Mouse (Mus musculus) heart, embryonic 14.5 days (tissue): ENCODE measurements around the gene Gnptg. TPM values are rescaled to one million over a fixed set of nuclear protein-coding genes. Genes with fewer than 3 reads are reported as not detected.

Experiments
- ATAC-seq: fragments of 200-750 bp; cut with Nextera tagmentation; 2 replicates; pipeline ENCODE4 v1.8.0; 2017; ENCODE audit warnings: low read depth, moderate TSS enrichment; ENCODE audit not compliant: insufficient number of reproducible peaks, insufficient read depth, low FRiP score
- H3K27ac ChIP-seq, 2 experiments: fragments of 200-500 bp in 1 of 2; fragments of 300-500 bp in 1 of 2; sonication (generic) in 1 of 2; replicated peaks in 1 of 2; 2 replicates each; pipeline ENCODE4 v1.5.1; 2012 to 2014; ENCODE audit warnings: low read depth in 2 of 2, low read length in 2 of 2, control low read depth in 1 of 2, mild to moderate bottlenecking in 1 of 2, mixed read lengths in 1 of 2; ENCODE audit not compliant: control insufficient read depth in 1 of 2, insufficient read depth in 1 of 2
- H3K27me3 ChIP-seq: fragments of 300-500 bp; sonication (generic); 2 replicates; pipeline ENCODE4 v1.6.1; 2014; ENCODE audit warnings: mild to moderate bottlenecking, low read length, control low read depth; ENCODE audit not compliant: control insufficient read depth, insufficient read depth
- H3K36me3 ChIP-seq: fragments of 300-500 bp; sonication (generic); 2 replicates; pipeline ENCODE4 v1.6.1; 2014; ENCODE audit warnings: mild to moderate bottlenecking, control low read depth, low read length, mixed read lengths; ENCODE audit not compliant: control insufficient read depth, insufficient read depth
- H3K4me1 ChIP-seq, 2 experiments: fragments of 200-500 bp in 1 of 2; fragments of 300-500 bp in 1 of 2; sonication (generic) in 1 of 2; 2 replicates each; pipeline ENCODE4 v1.6.1; 2012 to 2014; ENCODE audit warnings: low read length in 2 of 2, control low read depth in 1 of 2, mixed read lengths in 1 of 2; ENCODE audit not compliant: control insufficient read depth in 2 of 2, insufficient read depth in 2 of 2
- H3K4me2 ChIP-seq: fragments of 300-500 bp; sonication (generic); 2 replicates; pipeline ENCODE4 v1.6.1; 2014; ENCODE audit warnings: mild to moderate bottlenecking, low read length
- H3K4me3 ChIP-seq, 2 experiments: fragments of 200-500 bp in 1 of 2; fragments of 300-500 bp in 1 of 2; sonication (generic) in 1 of 2; 2 replicates each; pipeline ENCODE4 v1.5.1; 2012 to 2014; ENCODE audit warnings: low read length in 2 of 2, mild to moderate bottlenecking in 2 of 2, control low read depth in 1 of 2, low read depth in 1 of 2, moderate library complexity in 1 of 2; ENCODE audit not compliant: control insufficient read depth in 1 of 2, insufficient read depth in 1 of 2
- H3K9ac ChIP-seq: fragments of 300-500 bp; sonication (generic); 2 replicates; pipeline ENCODE4 v1.6.1; 2014; ENCODE audit warnings: mild to moderate bottlenecking, low read length
- H3K9me3 ChIP-seq: fragments of 300-500 bp; sonication (generic); 2 replicates; pipeline ENCODE4 v1.6.1; 2016; ENCODE audit warnings: low read length, control low read depth; ENCODE audit not compliant: control insufficient read depth
- WGBS: fragments of 180-500 bp; shearing (Covaris S2); extraction: QIAGEN DNeasy Blood & Tissue Kit; methylation state at CpG from one replicate; pipeline ENCODE4 v1.1.7; 2014; 5-methylcytosine and 5-hydroxymethylcytosine counted together
- polyA plus RNA-seq: library from polyadenylated mRNA; unstranded; fragments of >200 nt; fragmentation: Nextera tagmentation; extraction: Ambion mirVana; gene quantifications from 2 replicates; pipeline ENCODE4 v1.2.1, GENCODE M21; 2014

Gnptg gene
- polyA plus RNA-seq, 1 experiment from 2014 or later: 25.9 TPM

DNA sequence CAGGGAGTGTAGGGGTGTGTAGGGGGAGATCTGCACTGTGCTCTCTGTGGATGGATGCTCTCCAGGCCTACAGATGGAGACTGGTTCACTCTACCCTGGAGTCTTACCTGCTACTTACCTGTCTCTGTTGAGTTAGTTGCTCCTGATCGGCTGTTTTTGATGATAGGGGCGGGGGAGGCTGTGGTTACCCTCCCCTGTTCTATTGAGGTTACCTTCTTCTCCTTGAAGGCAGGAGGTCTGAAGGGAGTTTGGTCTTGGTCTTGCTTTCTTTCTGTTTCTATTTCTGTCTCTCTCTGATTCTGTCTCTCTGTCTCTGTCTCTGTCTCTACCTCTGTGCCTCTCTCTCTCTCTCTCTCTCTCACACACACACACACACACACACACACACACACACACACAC lies 15.2 kb upstream of the Gnptg start:
- peaks cover 2 to 11% of the 10 kb centered on the region in 2 experiments; a peak in 3 of 4 replicates for H3K4me1 ChIP-seq
- no peak overlapping the region for H3K9ac ChIP-seq
- H3K27ac ChIP-seq: no peak overlapping the region
- no peak for ATAC-seq
- no peak overlapping the region for H3K4me2 ChIP-seq
- H3K9me3 ChIP-seq: no peaks in the 10 kb centered on the region
- peaks cover 18% of the 10 kb centered on the region for H3K36me3 ChIP-seq
- peaks cover 53% of the 10 kb centered on the region for H3K27me3 ChIP-seq
- 51% methylated on average over 2 of the region's 2 CpGs for WGBS
- no peak overlapping the region for H3K4me3 ChIP-seq

DNA sequence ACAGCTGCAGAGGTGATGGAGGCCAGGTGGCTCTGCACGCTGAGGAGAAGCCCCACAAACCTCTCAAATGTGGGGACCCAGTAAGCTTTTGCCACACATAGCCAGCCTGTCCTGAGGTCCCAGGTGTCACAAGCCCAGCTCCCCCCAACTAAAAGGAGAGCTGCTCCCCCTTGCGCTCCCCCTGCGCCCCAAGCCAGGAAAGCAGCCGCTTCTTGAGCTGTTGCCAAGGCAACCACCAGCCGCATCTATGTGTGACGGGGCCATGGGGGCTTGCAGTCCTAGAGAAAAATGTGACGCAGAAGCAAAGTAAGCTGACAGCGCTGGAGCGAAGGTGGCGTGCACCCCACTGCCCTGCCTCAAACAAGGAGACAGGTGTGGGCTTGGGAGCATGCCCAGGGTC lies 13.8 kb upstream of the Gnptg start:
- ATAC-seq: no peak
- Histone ChIP-seq H3K27me3 (peaks cover 53% of the 10 kb centered on the region), H3K27ac (no peak overlapping the region), H3K4me2 (no peak overlapping the region), H3K9me3 (no peaks in the 10 kb centered on the region), H3K9ac (no peak overlapping the region), H3K36me3 (peaks cover 5% of the 10 kb centered on the region; the same call in 1 of the 2 replicates), H3K4me3 (no peak overlapping the region), H3K4me1 (peaks cover 2 to 11% of the 10 kb centered on the region in 2 experiments; a peak in 3 of 4 replicates)
- 39% methylated on average over 10 of the region's 10 CpGs for WGBS

DNA sequence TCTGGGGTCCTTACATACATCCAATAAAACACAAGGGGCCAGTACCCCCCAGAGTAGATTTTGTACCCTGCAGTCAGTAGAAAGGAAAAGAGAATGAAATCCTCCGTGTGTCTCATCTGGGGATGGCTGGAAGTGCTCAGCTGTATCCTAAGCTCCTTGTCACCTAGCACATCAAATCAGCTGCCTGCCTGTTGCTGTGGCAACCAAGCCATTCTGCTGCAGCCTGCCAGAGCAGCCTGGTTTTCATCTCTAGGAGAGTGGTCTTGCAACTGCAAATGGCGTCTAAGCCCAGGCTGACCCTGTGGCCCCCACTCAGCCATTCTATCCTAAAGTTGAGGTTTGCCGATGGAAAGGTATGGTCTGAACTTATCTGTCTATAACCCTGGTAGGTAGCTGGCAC lies 12.7 kb upstream of the Gnptg start:
- Histone ChIP-seq H3K4me3 (no peak overlapping the region), H3K27me3 (peaks cover 53% of the 10 kb centered on the region), H3K4me1 (peaks cover 2 to 11% of the 10 kb centered on the region in 2 experiments; a peak in 3 of 4 replicates), H3K9ac (no peak overlapping the region), H3K9me3 (no peaks in the 10 kb centered on the region), H3K4me2 (no peak overlapping the region), H3K27ac (no peak overlapping the region), H3K36me3 (no peaks in the 10 kb centered on the region)
- WGBS: 40% methylated on average over 3 of the region's 3 CpGs
- no peak for ATAC-seq

DNA sequence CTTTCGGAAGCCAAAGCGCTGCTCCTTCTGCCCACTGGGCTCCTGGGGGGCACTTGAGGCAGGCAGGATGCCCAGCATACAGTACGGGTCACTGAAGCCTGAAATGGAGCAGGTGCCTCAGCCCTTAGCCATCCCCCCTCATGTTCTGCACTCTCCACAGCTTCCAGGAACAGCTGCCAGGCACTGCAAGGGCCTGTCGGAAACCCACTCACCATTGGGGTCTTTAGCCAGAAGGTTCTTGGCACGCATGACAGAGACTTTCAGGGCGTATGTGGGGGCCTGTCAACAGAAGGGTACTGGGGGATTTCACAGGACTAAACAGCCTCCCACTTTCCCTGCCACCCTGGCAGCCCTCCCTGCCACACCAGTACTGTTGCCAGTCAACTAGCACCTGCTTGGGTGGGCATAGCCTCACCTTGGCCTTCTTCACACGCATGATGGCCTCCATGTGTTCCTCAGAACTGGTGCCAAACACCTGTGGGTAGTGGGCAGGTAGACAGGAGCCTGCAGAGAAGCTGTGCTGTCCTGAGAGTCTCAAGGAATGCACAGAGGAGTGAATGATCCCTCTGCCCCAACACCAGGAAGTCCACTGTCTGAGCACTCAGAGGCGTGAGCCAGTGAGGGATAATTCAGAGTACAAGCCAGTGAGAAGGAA lies 10.4 kb upstream of the Gnptg start:
- H3K9ac ChIP-seq: no peak overlapping the region
- 75% methylated on average over 8 of the region's 8 CpGs for WGBS
- ATAC-seq: no peak
- H3K9me3 ChIP-seq: no peaks in the 10 kb centered on the region
- no peak overlapping the region for H3K4me3 ChIP-seq
- no peak overlapping the region for H3K4me2 ChIP-seq
- H3K27ac ChIP-seq: no peak overlapping the region
- H3K36me3 ChIP-seq: no peaks in the 10 kb centered on the region
- H3K27me3 ChIP-seq: peaks cover 38% of the 10 kb centered on the region
- H3K4me1 ChIP-seq: no peaks in the 10 kb centered on the region

DNA sequence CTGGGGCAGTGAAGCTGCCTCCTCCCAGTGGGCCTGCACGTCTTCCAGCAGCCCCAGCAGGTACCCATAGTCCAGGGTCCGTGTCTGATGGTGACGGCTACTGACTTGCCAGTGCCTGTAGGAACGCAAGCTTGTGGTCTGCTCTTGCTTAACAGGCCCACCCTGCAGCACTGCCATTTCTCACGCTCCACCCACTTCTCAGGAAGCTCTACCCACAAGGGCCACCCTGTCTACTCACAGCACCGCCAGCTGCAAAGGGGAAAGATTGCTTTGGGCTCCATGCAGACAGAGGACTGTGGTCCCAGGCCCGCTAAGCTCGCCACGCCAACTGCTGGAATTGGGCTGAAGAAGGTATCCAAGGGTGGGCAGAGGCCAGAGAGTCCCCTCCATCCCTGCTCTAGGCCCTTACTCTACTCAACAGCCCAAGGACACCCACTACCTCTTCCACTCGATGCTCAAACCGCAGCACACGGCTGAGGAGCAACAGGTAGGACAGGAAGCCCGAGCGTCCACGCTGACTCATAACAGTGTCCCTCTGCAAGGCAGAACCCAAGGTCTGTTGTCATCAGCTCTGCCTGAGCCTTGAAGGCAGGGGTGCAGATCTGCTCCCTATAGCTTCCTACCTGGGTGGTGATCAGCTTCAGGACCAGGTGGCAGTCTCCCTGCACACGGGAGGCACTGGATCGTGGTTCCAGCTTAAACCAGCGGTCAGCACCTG lies 8.3 kb upstream of the Gnptg start:
- no peak overlapping the region for H3K9ac ChIP-seq
- no peaks in the 10 kb centered on the region for H3K9me3 ChIP-seq
- WGBS: 68% methylated on average over 18 of the region's 18 CpGs
- H3K36me3 ChIP-seq: peaks cover 16% of the 10 kb centered on the region
- no peak overlapping the region for H3K27ac ChIP-seq
- no peaks in the 10 kb centered on the region for H3K4me1 ChIP-seq
- H3K4me2 ChIP-seq: no peak overlapping the region
- H3K4me3 ChIP-seq: no peak overlapping the region
- peaks cover 17% of the 10 kb centered on the region for H3K27me3 ChIP-seq
- no peak for ATAC-seq

DNA sequence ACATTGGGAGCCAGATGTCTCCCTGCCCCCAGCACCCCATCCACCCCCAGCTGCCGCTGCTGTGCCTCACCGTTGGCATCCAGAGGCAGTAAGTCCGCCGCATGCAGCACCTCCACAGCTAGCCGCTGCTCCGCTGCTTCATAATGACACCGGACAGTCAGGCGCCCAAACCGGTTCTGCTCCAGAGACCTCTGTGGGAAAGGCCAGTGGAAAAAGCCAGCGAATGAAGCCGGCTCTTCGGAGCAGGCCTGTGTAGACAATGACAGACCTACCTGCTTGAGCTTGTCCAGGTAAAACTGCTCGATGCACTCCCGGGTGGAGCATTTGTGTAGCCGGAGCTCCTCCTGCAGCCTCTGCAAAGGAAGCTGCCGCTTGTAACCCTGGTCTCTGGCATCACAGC lies 4.3 kb upstream of the Gnptg start:
- WGBS: 88% methylated on average over 16 of the region's 16 CpGs
- Histone ChIP-seq H3K27ac (no peak overlapping the region), H3K4me3 (no peak overlapping the region), H3K27me3 (no peaks in the 10 kb centered on the region; the same call in 1 of the 2 replicates), H3K4me2 (no peak overlapping the region), H3K9me3 (no peaks in the 10 kb centered on the region), H3K36me3 (peaks cover 32% of the 10 kb centered on the region), H3K4me1 (peaks cover 6 to 12% of the 10 kb centered on the region in 2 experiments; a peak in 3 of 4 replicates), H3K9ac (no peak overlapping the region)
- no peak for ATAC-seq

DNA sequence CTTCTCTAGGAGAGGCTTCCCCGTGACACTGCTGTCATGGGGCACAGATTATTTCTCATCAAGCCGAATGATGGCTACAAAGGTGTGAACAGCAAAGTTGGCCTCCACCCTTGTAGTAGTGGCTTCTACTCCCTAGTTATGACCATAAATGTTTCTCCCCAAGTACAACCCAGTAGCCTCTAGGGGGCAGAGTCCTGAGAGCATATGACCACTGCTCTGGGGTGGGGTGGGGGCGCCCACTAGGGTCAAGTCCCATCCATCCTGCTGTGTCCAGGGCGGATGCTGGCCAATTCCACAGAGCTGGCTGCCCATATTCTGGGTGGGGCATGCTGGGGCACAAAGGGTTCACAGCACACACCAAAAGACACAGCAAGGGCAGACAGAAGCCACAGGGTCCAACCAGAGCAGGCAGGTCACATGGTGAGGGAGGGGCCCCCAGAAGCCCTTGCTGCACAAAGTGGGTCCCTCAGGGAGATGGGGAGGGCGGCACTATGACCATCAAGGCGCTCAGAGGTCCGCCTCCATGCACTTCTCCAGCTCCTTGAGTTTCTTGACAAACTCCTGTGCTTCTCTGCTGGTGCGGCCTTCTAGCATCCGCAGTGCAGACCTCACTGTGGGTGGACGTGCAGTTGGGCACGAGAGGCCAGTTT lies 3.3 kb upstream of the Gnptg start:
- no peak overlapping the region for H3K4me2 ChIP-seq
- 90% methylated on average over 11 of the region's 11 CpGs for WGBS
- peaks cover 6 to 13% of the 10 kb centered on the region in 2 experiments; a peak in 3 of 4 replicates for H3K4me1 ChIP-seq
- H3K9me3 ChIP-seq: no peaks in the 10 kb centered on the region
- peaks cover 32% of the 10 kb centered on the region for H3K36me3 ChIP-seq
- no peak overlapping the region for H3K27ac ChIP-seq
- ATAC-seq: no peak
- no peak overlapping the region for H3K9ac ChIP-seq
- H3K27me3 ChIP-seq: no peaks in the 10 kb centered on the region; the same call in 1 of the 2 replicates
- no peak overlapping the region for H3K4me3 ChIP-seq
